Mouse (Mus musculus): Measurements from ENCODE around the gene Olfr1380.
"Not testable (repeated sequence)": the region's sequence is repeated elsewhere in the genome, so short reads cannot be mapped to it uniquely, and the experiment has no call there.

DNA sequence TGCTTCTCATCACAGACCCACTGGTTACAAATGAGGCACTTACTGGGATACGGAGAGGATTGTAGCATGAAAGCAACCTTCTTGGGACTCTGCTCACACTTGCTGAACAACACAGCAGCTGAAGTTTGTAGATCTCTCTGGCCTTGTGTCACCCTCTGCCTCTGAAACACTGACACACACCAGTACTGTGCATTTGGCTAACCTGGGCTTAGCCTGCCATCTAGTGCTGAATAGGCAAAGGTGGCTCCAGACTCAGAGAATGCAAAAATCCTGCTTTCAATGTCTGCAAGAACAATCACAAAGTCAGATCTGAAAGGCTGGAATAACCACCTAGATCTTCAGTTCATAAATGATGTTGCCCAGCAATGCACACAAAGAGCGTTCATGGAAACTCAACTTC, 20.0 kb upstream of the Olfr1380 start:
- TF ChIP-seq GATA1 (IDR thresholded peaks at IDR 0.05; ENCODE audit: borderline replicate concordance, low read length); TAL1 (conservative IDR thresholded peaks at IDR 0.05; ENCODE audit: low read depth, low read length); CTCF (IDR thresholded peaks at IDR 0.05; ENCODE audit: low read depth, low read length); POLR2AphosphoS5 (IDR thresholded peaks at IDR 0.05; ENCODE audit: insufficient replicate concordance, low read depth, low read length): not testable (repeated sequence)
